Mouse (Mus musculus) myocyte (in vitro differentiated cells): ENCODE data around the gene Gm525.

ENCODE experiments used
- POLR2A ChIP-seq: IDR thresholded peaks from one replicate; pipeline ENCODE4 v1.6.1; 2011; ENCODE audit warnings: low read depth, mild to moderate bottlenecking, control low read depth, moderate library complexity; ENCODE audit not compliant: insufficient read length
- POLR2AphosphoS2 ChIP-seq: IDR thresholded peaks from one replicate; pipeline ENCODE4 v1.6.1; 2011; ENCODE audit warnings: low read depth, control low read depth; ENCODE audit not compliant: insufficient read length
- REST ChIP-seq: IDR thresholded peaks from one replicate; pipeline ENCODE4 v1.6.1; 2011; ENCODE audit warnings: mild to moderate bottlenecking, control low read depth, moderate library complexity; ENCODE audit not compliant: insufficient read depth, insufficient read length

DNA sequence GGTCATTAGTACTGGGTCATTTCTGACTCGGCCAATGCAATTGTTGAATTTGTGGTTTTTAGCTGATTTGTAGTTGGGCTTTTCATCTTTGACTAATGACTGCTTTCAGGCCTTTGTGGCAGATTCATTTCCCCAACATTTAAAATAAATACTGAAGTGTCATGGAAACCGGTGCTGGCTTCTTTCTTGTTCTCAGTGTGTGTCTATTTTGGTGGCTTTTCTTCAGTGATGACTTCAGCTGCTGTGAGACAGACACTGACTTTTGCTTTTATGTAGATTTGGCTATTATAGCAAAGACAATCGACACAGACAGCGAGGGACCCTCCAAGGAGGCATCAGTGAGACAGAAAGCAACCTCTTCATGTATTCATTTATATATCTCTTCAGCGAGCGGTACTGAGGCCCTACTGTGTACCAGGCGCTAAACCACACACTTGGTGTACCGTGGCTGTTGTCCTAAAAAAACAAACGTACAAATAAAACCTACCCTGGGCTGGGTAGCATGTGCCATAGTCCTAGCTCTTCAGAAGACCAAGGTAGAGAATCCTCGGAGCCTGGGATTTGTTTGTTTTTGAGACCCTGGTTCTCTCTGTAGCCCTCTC lies 12.7 kb downstream of the Gm525 start:
- TF ChIP-seq POLR2A (no peak), POLR2AphosphoS2 (no peak), REST (no peak)
